Mouse (Mus musculus): Measurements from ENCODE around the gene Tspear.

- TF ChIP-seq CTCF (IDR thresholded peaks at IDR 0.05; ENCODE audit: low read depth, low read length) (no peak), POLR2A (IDR thresholded peaks at IDR 0.05; ENCODE audit: extremely low read depth, insufficient read depth, low read length) (no peak)
These were observed 160.1 kb downstream of the Tspear start, which contains the start of gene Gm36176 for GRCm38 (mm10) chr10:77846503-77846902.
